In the genomic region with DNA sequence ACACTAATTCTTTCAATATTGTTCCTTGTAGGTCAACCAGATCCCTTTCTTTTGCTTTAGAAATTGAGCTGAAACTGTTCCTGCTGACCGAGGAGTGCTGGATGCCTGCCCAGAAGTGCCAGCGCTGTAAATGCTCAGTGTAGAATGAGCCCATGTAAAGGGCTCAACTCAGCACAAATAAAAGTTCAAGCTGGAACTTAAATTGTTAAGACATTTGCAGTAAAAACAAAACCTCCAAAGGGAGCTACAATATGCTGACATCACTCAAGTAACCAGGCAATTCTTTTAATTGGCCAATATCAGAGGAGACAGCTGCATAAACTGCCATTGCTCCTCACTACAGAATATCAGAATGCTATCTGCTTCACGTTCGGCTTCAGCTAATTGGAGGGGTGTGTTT, we compare ENCODE assay signal across 8 mouse cellular contexts. TPM values are rescaled to one million over a fixed set of nuclear protein-coding genes. Genes with fewer than 3 reads are reported as not detected.
DNase-seq lines count a peak whose midpoint lies in the region; ATAC-seq and TF ChIP-seq lines count a peak whose summit lies in the region.

No protein-coding gene starts in this region.

- no peak overlapping the region for H3K9ac ChIP-seq in hindbrain, embryonic 15.5 days
- H3K9ac ChIP-seq in hindbrain, embryonic 11.5 days (ENCODE audit: low read depth, low read length), result no peak overlapping the region

- peak; percentile 41 to 51 for DNase-seq in cerebellum, adult 2 months
- no peak for DNase-seq in cerebellum, adult 8-10 months
- DNase-seq in hindbrain, embryonic 11.5 days (ENCODE audit: low spot score), result no peak
- peak; percentile 51 for DNase-seq in right cerebral cortex, adult 18-20 months
- DNase-seq in right cerebral cortex, postnatal 25 days, result no peak
- peak; percentile 61 for DNase-seq in right cerebral cortex, postnatal 4 days
- no peak for DNase-seq in layer of hippocampus, adult 2 months (ENCODE audit: low spot score in 2 of 2)

- H3K4me2 ChIP-seq in hindbrain, embryonic 15.5 days, result no peak overlapping the region
- no peak overlapping the region for H3K4me2 ChIP-seq in hindbrain, embryonic 11.5 days (replicated peaks; ENCODE audit: low read depth, low read length)

- H3K27ac ChIP-seq in cerebellum, adult 2 months (ENCODE audit: insufficient read depth, low read length), result no peak overlapping the region
- H3K27ac ChIP-seq in hindbrain, embryonic 15.5 days (replicated peaks), result no peak overlapping the region; the same call in 1 of the 2 replicates
- no peak overlapping the region for H3K27ac ChIP-seq in hindbrain, embryonic 11.5 days (ENCODE audit: low read depth, low read length)
- no peak overlapping the region for H3K27ac ChIP-seq in layer of hippocampus, adult 2 months

- TF ChIP-seq CTCF in cerebellum, adult 2 months (IDR thresholded peaks at IDR 0.05; ENCODE audit: borderline replicate concordance, insufficient read depth, low read depth, low read length), result no peak
- TF ChIP-seq CTCF in layer of hippocampus, adult 2 months (conservative IDR thresholded peaks at IDR 0.05), result no peak

- 0 out of 2 replicates have a peak, but pooled peaks have one; percentile 46 for ATAC-seq in hindbrain, embryonic 15.5 days (ENCODE audit: low FRiP score, low read depth)
- no peak for ATAC-seq in hindbrain, embryonic 11.5 days (ENCODE audit: low FRiP score)

- peaks cover 37% of the 10 kb centered on the region for H3K36me3 ChIP-seq in hindbrain, embryonic 15.5 days
- H3K36me3 ChIP-seq in hindbrain, embryonic 11.5 days (ENCODE audit: control insufficient read depth, insufficient read depth, low read length), result 0 out of 2 replicates have a peak, but pooled peaks cover 4% of the 10 kb centered on the region

- no peak overlapping the region for H3K4me3 ChIP-seq in cerebellum, adult 2 months (replicated peaks; ENCODE audit: insufficient read depth, low read depth, low read length)
- H3K4me3 ChIP-seq in hindbrain, embryonic 15.5 days, result no peak overlapping the region
- H3K4me3 ChIP-seq in hindbrain, embryonic 11.5 days (ENCODE audit: low read depth, low read length), result no peak overlapping the region
- no peak overlapping the region for H3K4me3 ChIP-seq in layer of hippocampus, adult 2 months

- H3K27me3 ChIP-seq in cerebellum, adult 2 months (ENCODE audit: control insufficient read depth, insufficient read depth, low read length), result no peaks in the 10 kb centered on the region
- H3K27me3 ChIP-seq in hindbrain, embryonic 15.5 days, result no peaks in the 10 kb centered on the region
- H3K27me3 ChIP-seq in hindbrain, embryonic 11.5 days (ENCODE audit: control insufficient read depth, insufficient read depth, low read length), result no peaks in the 10 kb centered on the region

- WGBS in cerebellum, adult 2 months, result 15% methylated on average over 4 of the region's 4 CpGs
- 43% methylated on average over 4 of the region's 4 CpGs for WGBS in hindbrain, embryonic 15.5 days
- 84% methylated on average over 4 of the region's 4 CpGs for WGBS in hindbrain, embryonic 11.5 days

- no peaks in the 10 kb centered on the region for H3K9me3 ChIP-seq in hindbrain, embryonic 15.5 days
- H3K9me3 ChIP-seq in hindbrain, embryonic 11.5 days (ENCODE audit: control insufficient read depth, low read length), result no peaks in the 10 kb centered on the region

- no peaks in the 10 kb centered on the region; the same call in 1 of the 2 replicates for H3K4me1 ChIP-seq in cerebellum, adult 2 months (ENCODE audit: control insufficient read depth, insufficient read depth, low read length)
- peaks cover 12% of the 10 kb centered on the region for H3K4me1 ChIP-seq in hindbrain, embryonic 15.5 days (replicated peaks)
- no peaks in the 10 kb centered on the region for H3K4me1 ChIP-seq in hindbrain, embryonic 11.5 days (replicated peaks; ENCODE audit: control insufficient read depth, insufficient read depth, low read length)

- no peak for TF ChIP-seq POLR2A in cerebellum, adult 2 months (IDR thresholded peaks at IDR 0.05; ENCODE audit: borderline replicate concordance, insufficient read depth, low read length)

RNA-seq across cellular contexts. Expression of gene Nkiras1, which starts 7.5 kb away (rescaled TPM):
- 124 and 140 TPM in 2 replicates for polyA plus RNA-seq in cerebellum, adult 2 months (2012; rRNA removed)
- polyA plus RNA-seq in hindbrain, embryonic 15.5 days (2015; fragmentation: Nextera tagmentation; extraction: Ambion mirVana), result 54.3 and 54.9 TPM in 2 replicates
- polyA plus RNA-seq in hindbrain, embryonic 11.5 days (2014; fragmentation: Nextera tagmentation; extraction: Ambion mirVana), result 17.0 and 20.2 TPM in 2 replicates
- 10 to 100 TPM; 78.9 to 83.9 TPM for total RNA-seq in layer of hippocampus, adult 2 months (2021)

RNA-seq across cellular contexts. Expression of gene Rpl15, which starts 7.8 kb away (rescaled TPM):
- polyA plus RNA-seq in cerebellum, adult 2 months (2012; rRNA removed), result 293 and 315 TPM in 2 replicates
- 257 and 269 TPM in 2 replicates for polyA plus RNA-seq in hindbrain, embryonic 15.5 days (2015; fragmentation: Nextera tagmentation; extraction: Ambion mirVana)
- polyA plus RNA-seq in hindbrain, embryonic 11.5 days (2014; fragmentation: Nextera tagmentation; extraction: Ambion mirVana), result 400 and 415 TPM in 2 replicates
- 100 to 1,000 TPM; 389 to 396 TPM for total RNA-seq in layer of hippocampus, adult 2 months (2021)

RNA-seq across cellular contexts. Expression of gene Nr1d2, which starts 24.5 kb away (rescaled TPM):
- 81.9 and 87.2 TPM in 2 replicates for polyA plus RNA-seq in cerebellum, adult 2 months (2012; rRNA removed)
- polyA plus RNA-seq in hindbrain, embryonic 15.5 days (2015; fragmentation: Nextera tagmentation; extraction: Ambion mirVana), result 5.5 and 6.0 TPM in 2 replicates
- polyA plus RNA-seq in hindbrain, embryonic 11.5 days (2014; fragmentation: Nextera tagmentation; extraction: Ambion mirVana), result 4.3 and 4.8 TPM in 2 replicates
- total RNA-seq in layer of hippocampus, adult 2 months (2021), result 10 to 100 TPM; 61.4 to 66.8 TPM

Comparison
In these comparisons a context has a peak if more than half of its experiments do, and no peak if none do; other contexts are left out.
1. DNase-seq: peak in cerebellum, adult 2 months (2 of 2), right cerebral cortex, adult 18-20 months (single experiment) and right cerebral cortex, postnatal 4 days (single experiment); none in cerebellum, adult 8-10 months (single experiment), hindbrain, embryonic 11.5 days (single experiment), right cerebral cortex, postnatal 25 days (single experiment) and layer of hippocampus, adult 2 months (0 of 2).
2. RNA of gene Nr1d2, which starts 24.5 kb away (polyA plus RNA-seq): 81.9 to 87.2 TPM in cerebellum, adult 2 months; 5.5 to 6.0 TPM in hindbrain, embryonic 15.5 days and 4.3 to 4.8 TPM in hindbrain, embryonic 11.5 days; every median in the first group is over 10 times any median in the second.